Mouse (Mus musculus) kidney, postnatal 0 days (tissue): ENCODE measurements at regions not wholly inside any gene's neighbourhood (a gene's known extent, or its start where the extent isn't known, plus 50 kb on each side); places are given as distances from the start of the nearest gene placed in this dataset.

ENCODE experiments used
- ATAC-seq: fragments of 200-750 bp; cut with Nextera tagmentation; replicated peaks from 2 replicates; pipeline ENCODE4 v1.8.0; 2017; ENCODE audit warnings: low read depth, moderate number of reproducible peaks, moderate TSS enrichment, moderate library complexity; ENCODE audit not compliant: low FRiP score
- DNase-seq: peaks from one replicate; pipeline ENCODE4 v3.0.0-alpha.2; 2016; ENCODE audit warnings: low spot score
- H3K27ac ChIP-seq: fragments of 300-500 bp; sonication (generic); 2 replicates; pipeline ENCODE4 v1.5.1; 2014; ENCODE audit warnings: mild to moderate bottlenecking
- H3K27me3 ChIP-seq: fragments of 300-500 bp; sonication (generic); 2 replicates; pipeline ENCODE4 v1.6.1; 2014; ENCODE audit warnings: low read length, mixed read lengths; ENCODE audit not compliant: insufficient read depth
- H3K36me3 ChIP-seq: fragments of 300-500 bp; sonication (generic); 2 replicates; pipeline ENCODE4 v1.6.1; 2014; ENCODE audit warnings: low read length, mixed read lengths; ENCODE audit not compliant: insufficient read depth
- H3K4me1 ChIP-seq: fragments of 300-500 bp; sonication (generic); replicated peaks from 2 replicates; pipeline ENCODE4 v1.6.1; 2014; ENCODE audit warnings: antibody characterized with exemption, low read length, mixed read lengths; ENCODE audit not compliant: insufficient read depth
- H3K4me2 ChIP-seq: fragments of 300-500 bp; sonication (generic); 2 replicates; pipeline ENCODE4 v1.6.1; 2014; ENCODE audit warnings: mild to moderate bottlenecking, low read length, moderate library complexity, mixed read lengths
- H3K4me3 ChIP-seq: fragments of 300-500 bp; sonication (generic); replicated peaks from 2 replicates; pipeline ENCODE4 v1.5.1; 2014; ENCODE audit warnings: low read depth, low read length
- H3K9ac ChIP-seq: fragments of 300-500 bp; sonication (generic); 2 replicates; pipeline ENCODE4 v1.6.1; 2014; ENCODE audit warnings: low read depth, low read length
- H3K9me3 ChIP-seq: fragments of 300-500 bp; sonication (generic); replicated peaks from 2 replicates; pipeline ENCODE4 v1.6.1; 2016; ENCODE audit warnings: low read length, inconsistent platforms, mixed read lengths
- CTCF ChIP-seq: IDR thresholded peaks from 2 replicates; pipeline ENCODE4 v1.5.1; 2016; ENCODE audit warnings: antibody characterized with exemption, low read depth, mild to moderate bottlenecking, moderate library complexity
- WGBS: fragments of 180-500 bp; shearing (Covaris S2); extraction: QIAGEN DNeasy Blood & Tissue Kit; methylation state at CpG from one replicate; pipeline ENCODE4 v1.1.7; 2014; 5-methylcytosine and 5-hydroxymethylcytosine counted together

DNA sequence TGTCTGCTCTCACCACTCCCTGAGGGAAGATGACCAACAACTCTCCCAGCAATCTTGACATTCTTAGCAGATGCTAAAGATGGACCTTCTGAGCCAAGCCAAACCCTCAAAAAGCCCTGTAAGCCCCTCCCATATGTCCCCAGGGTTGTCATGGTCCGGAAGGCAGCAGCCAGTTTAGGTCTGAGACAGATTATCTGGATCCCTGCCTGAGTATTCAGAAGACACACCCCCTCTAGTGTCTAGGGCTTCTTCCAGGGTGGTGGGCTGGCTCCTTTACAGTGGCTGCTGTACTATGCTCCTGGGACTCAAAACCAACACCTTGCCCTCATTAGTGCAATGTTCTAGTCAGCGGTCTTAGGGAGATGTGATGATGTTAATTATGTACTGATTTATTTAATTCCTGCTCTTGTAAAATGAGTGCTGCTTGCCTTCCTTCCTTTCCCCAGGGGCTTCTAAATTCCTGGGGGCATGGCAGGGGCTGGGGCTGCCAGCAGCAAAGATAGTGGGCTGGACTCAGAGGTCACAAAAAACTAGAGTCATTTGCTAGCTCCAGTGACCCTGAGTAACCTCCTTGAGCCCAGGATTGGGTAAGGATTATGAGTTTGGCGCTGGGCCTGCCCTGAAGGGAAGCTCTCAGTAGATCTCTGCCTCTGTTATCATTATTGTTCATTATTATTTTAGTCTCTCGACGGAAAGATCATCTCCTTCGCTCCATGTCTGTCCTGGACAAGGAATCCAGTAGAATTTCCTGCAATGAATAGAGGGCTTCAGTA, 146.0 kb upstream of the 1600014C23Rik start:
- no peaks in the 10 kb centered on the region for H3K27me3 ChIP-seq
- peaks cover 6% of the 10 kb centered on the region; the same call in 1 of the 2 replicates for H3K4me1 ChIP-seq
- no peak overlapping the region for H3K4me2 ChIP-seq
- H3K9ac ChIP-seq = no peak overlapping the region
- no peak overlapping the region for H3K4me3 ChIP-seq
- WGBS = 57% methylated on average over 6 of the region's 6 CpGs
- no peak for TF ChIP-seq CTCF
- H3K36me3 ChIP-seq = no peaks in the 10 kb centered on the region
- ATAC-seq = no peak
- DNase-seq = peak; percentile 61
- no peaks in the 10 kb centered on the region for H3K9me3 ChIP-seq
- no peak overlapping the region for H3K27ac ChIP-seq

DNA sequence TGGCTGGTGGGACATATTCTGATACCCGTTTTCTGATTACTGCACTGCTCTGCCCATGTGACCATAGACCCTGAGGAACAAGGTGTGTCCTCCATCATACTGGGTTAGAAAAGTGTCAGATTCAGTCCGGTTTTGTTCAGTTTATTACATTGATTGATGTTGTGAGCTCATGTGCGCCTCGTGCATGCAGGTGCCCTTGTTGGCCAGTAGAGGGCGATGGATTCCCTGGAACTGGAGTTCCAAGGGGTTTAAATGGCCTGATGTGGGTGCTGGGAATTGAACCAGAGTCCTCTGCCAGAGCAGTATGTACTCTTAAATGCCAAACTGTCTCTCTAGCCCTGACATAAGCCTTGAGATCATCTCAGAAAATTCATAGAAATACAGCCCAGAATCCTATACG, 144.8 kb upstream of the 1600014C23Rik start:
- WGBS = 90% methylated on average over 6 of the region's 6 CpGs
- Histone ChIP-seq H3K9ac (no peak overlapping the region), H3K36me3 (no peaks in the 10 kb centered on the region), H3K4me1 (peaks cover 9% of the 10 kb centered on the region; the same call in 1 of the 2 replicates), H3K4me3 (no peak overlapping the region), H3K27ac (no peak overlapping the region), H3K9me3 (no peaks in the 10 kb centered on the region), H3K27me3 (no peaks in the 10 kb centered on the region), H3K4me2 (no peak overlapping the region)
- DNase-seq = no peak
- TF ChIP-seq CTCF = peak; percentile 47; the same call in 1 of the 2 replicates
- no peak for ATAC-seq

DNA sequence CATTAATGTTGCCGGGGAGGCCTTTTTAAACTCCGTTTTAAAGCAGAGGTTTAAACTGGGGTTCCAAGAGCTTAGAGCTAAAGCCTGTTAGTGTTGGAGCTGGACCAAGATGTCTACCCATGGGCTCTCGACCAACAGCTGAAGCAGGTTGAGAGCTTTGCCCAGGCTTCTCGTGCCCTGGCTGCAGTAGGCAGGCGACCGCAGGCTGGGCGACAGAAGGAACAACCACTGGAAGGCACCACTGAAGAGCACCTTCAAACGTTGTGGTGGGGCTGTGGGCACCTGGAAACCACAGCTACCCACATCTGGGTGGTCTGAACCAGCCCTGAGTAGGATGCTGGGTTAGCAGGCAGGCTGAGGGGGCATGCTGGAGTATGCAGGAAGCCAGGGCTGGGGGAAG, 141.7 kb upstream of the 1600014C23Rik start:
- Histone ChIP-seq H3K9ac (no peak overlapping the region), H3K4me2 (no peak overlapping the region), H3K36me3 (no peaks in the 10 kb centered on the region), H3K4me1 (peaks cover 17% of the 10 kb centered on the region; the same call in 1 of the 2 replicates), H3K27ac (no peak overlapping the region), H3K9me3 (no peaks in the 10 kb centered on the region), H3K27me3 (no peaks in the 10 kb centered on the region), H3K4me3 (no peak overlapping the region)
- no peak for DNase-seq
- ATAC-seq = no peak
- WGBS = 84% methylated on average over 8 of the region's 8 CpGs
- TF ChIP-seq CTCF = no peak

DNA sequence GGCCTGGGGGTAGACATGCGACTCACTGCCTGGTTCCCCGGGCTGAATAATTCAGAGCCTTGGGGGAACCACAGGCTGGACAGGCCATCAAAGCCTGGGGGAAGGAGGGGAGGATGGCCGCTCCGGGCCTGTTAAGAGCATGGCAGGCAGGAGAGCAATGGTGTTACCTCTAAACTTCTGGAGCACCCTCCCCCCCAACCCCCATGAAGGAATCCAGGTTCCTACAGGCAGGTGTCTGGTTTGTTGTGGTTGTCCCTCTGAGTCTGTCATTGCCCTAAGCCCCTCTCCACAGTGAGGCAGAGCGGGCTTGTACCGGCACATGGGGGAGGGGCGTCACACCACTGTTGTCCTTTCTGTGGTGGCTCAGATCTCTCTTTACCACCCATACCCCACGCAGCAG, 140.4 kb upstream of the 1600014C23Rik start:
- 0 out of 2 replicates have a peak overlapping the region, but pooled peaks have one; percentile 20 for H3K9ac ChIP-seq

DNA sequence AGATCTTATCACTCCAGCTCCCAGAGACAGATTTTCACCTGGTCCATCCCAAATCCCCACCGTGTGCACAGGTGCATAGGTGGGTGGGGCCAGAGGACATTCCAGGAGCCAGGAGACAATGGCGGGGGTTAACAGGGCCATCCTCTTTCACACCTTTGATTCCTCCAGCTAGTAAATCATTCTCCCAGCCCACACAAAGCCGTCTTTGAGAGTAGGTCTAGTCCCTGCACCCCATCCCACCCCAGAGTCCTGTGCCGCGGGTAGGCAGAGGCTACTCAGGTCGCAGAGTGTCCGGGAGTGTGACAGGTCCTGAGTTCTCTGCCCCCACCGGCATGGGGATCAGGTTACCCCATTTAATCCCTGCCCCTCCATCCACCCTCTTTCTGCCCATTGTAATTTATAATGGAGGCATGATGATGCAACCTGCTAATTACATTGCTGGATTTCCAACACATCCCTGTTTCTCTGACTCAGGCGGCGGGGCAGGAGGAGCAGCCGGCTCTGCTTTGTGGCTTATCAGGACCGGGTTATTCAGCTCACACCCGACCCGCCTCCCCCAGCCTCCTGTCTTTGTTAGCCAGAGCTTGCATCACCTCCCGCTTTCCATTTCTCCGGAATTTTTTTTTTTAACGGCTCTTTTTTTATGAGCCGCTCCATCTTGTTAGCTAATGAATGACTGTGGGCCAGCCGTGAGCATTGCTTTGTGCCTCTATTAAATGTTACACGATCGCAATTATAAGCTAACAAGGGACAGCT, 139.7 kb upstream of the 1600014C23Rik start:
- no peak for TF ChIP-seq CTCF
- no peak overlapping the region for H3K9ac ChIP-seq
- H3K4me1 ChIP-seq = peaks cover 17% of the 10 kb centered on the region; the same call in 1 of the 2 replicates
- no peaks in the 10 kb centered on the region for H3K27me3 ChIP-seq
- ATAC-seq = 0 out of 2 replicates have a peak, but pooled peaks have one; percentile 19
- DNase-seq = peak; percentile 59
- no peak overlapping the region for H3K27ac ChIP-seq
- 2% methylated on average over 21 of the region's 21 CpGs for WGBS
- peak overlapping the region; percentile 16; the same call in 1 of the 2 replicates for H3K4me2 ChIP-seq
- no peaks in the 10 kb centered on the region for H3K36me3 ChIP-seq
- no peaks in the 10 kb centered on the region for H3K9me3 ChIP-seq
- no peak overlapping the region for H3K4me3 ChIP-seq

More for the DNA sequence above, 140.4 kb upstream of the 1600014C23Rik start:
- peaks cover 17% of the 10 kb centered on the region; the same call in 1 of the 2 replicates for H3K4me1 ChIP-seq
- peak overlapping the region; percentile 16; the same call in 1 of the 2 replicates for H3K4me2 ChIP-seq
- no peaks in the 10 kb centered on the region for H3K27me3 ChIP-seq
- no peak overlapping the region for H3K4me3 ChIP-seq
- TF ChIP-seq CTCF = no peak
- H3K27ac ChIP-seq = no peak overlapping the region
- no peak; the same call in 1 of the 2 replicates for ATAC-seq
- H3K9me3 ChIP-seq = no peaks in the 10 kb centered on the region
- no peaks in the 10 kb centered on the region for H3K36me3 ChIP-seq
- DNase-seq = no peak
- 15% methylated on average over 8 of the region's 8 CpGs for WGBS
